Mouse (Mus musculus) hindbrain, postnatal 0 days (tissue): ENCODE results near the gene Gm49380. TPM values are rescaled to one million over a fixed set of nuclear protein-coding genes. Genes with fewer than 3 reads are reported as not detected.
"Not testable (repeated sequence)": the region's sequence is repeated elsewhere in the genome, so short reads cannot be mapped to it uniquely, and the experiment has no call there.

ENCODE experiments used
- ATAC-seq: fragments of 200-750 bp; cut with Nextera tagmentation; 2 replicates; pipeline ENCODE4 v1.8.0; 2017; ENCODE audit warnings: mild to moderate bottlenecking, moderate TSS enrichment, moderate library complexity
- DNase-seq: peaks from one replicate; pipeline ENCODE4 v3.0.0-alpha.2; 2015; ENCODE audit warnings: low spot score
- H3K27ac ChIP-seq: fragments of 300-500 bp; sonication (generic); 2 replicates; pipeline ENCODE4 v1.5.1; 2014; ENCODE audit warnings: mild to moderate bottlenecking
- H3K27me3 ChIP-seq: fragments of 300-500 bp; sonication (generic); 2 replicates; pipeline ENCODE4 v1.6.1; 2014; ENCODE audit warnings: low read length, mixed read lengths; ENCODE audit not compliant: insufficient read depth
- H3K36me3 ChIP-seq: fragments of 300-500 bp; sonication (generic); 2 replicates; pipeline ENCODE4 v1.6.1; 2014; ENCODE audit warnings: low read length, mixed read lengths; ENCODE audit not compliant: insufficient read depth
- H3K4me1 ChIP-seq: fragments of 300-500 bp; sonication (generic); 2 replicates; pipeline ENCODE4 v1.6.1; 2014; ENCODE audit warnings: antibody characterized with exemption, low read length, mixed read lengths; ENCODE audit not compliant: insufficient read depth
- H3K4me2 ChIP-seq: fragments of 300-500 bp; sonication (generic); 2 replicates; pipeline ENCODE4 v1.6.1; 2014; ENCODE audit warnings: low read depth, mild to moderate bottlenecking, low read length, moderate library complexity, mixed read lengths
- H3K4me3 ChIP-seq: fragments of 300-500 bp; sonication (generic); 2 replicates; pipeline ENCODE4 v1.5.1; 2014; ENCODE audit warnings: low read length
- H3K9ac ChIP-seq: fragments of 300-500 bp; sonication (generic); replicated peaks from 2 replicates; pipeline ENCODE4 v1.6.1; 2014; ENCODE audit warnings: mild to moderate bottlenecking, low read length, moderate library complexity, mixed read lengths
- H3K9me3 ChIP-seq: fragments of 300-500 bp; sonication (generic); 2 replicates; pipeline ENCODE4 v1.6.1; 2016; ENCODE audit warnings: low read length, mixed read lengths
- CTCF ChIP-seq: IDR thresholded peaks from 2 replicates; pipeline ENCODE4 v1.5.1; 2016; ENCODE audit warnings: antibody characterized with exemption, control low read depth, low read depth
- WGBS: fragments of 180-500 bp; shearing (Covaris S2); extraction: QIAGEN DNeasy Blood & Tissue Kit; methylation state at CpG from one replicate; pipeline ENCODE4 v1.1.7; 2014; 5-methylcytosine and 5-hydroxymethylcytosine counted together
- polyA plus RNA-seq: library from polyadenylated mRNA; unstranded; fragments of >200 nt; fragmentation: Nextera tagmentation; extraction: Ambion mirVana; gene quantifications from 2 replicates; pipeline ENCODE4 v1.2.1, GENCODE M21; 2015
- total RNA-seq: library from RNA; depleted of rRNA; stranded (reverse); fragments of >200 nt; gene quantifications from 2 replicates; pipeline ENCODE4 v1.2.3, GENCODE M21; 2014

Gene Gm49380
- total and polyA plus RNA-seq, 2 experiments from 2014 or later: not detected

- 88% methylated on average over 2 of the region's 2 CpGs for WGBS
- Histone ChIP-seq H3K9me3 (no peaks in the 10 kb centered on the region), H3K4me3 (no peak overlapping the region), H3K4me2 (no peak overlapping the region), H3K27me3 (no peaks in the 10 kb centered on the region), H3K36me3 (no peaks in the 10 kb centered on the region), H3K27ac (no peak overlapping the region), H3K9ac (no peak overlapping the region), H3K4me1 (peaks cover 9% of the 10 kb centered on the region; the same call in 1 of the 2 replicates)
- no peak for ATAC-seq
- no peak for DNase-seq
- no peak for TF ChIP-seq CTCF
Measured at GRCm38 (mm10) chr9:44114453-44114852, 1.2 kb upstream of the Gm49380 start.

GRCm38 (mm10) chr9:44111909-44112308, 1.4 kb downstream of the Gm49380 start:
- H3K4me1 ChIP-seq: peaks cover 28% of the 10 kb centered on the region
- ATAC-seq, H3K4me3 ChIP-seq, DNase-seq, H3K9ac ChIP-seq, H3K4me2 ChIP-seq, H3K27me3 ChIP-seq, H3K36me3 ChIP-seq, H3K27ac ChIP-seq, H3K9me3 ChIP-seq: not testable (repeated sequence)
- 58% methylated on average over 10 of the region's 12 CpGs for WGBS

DNA sequence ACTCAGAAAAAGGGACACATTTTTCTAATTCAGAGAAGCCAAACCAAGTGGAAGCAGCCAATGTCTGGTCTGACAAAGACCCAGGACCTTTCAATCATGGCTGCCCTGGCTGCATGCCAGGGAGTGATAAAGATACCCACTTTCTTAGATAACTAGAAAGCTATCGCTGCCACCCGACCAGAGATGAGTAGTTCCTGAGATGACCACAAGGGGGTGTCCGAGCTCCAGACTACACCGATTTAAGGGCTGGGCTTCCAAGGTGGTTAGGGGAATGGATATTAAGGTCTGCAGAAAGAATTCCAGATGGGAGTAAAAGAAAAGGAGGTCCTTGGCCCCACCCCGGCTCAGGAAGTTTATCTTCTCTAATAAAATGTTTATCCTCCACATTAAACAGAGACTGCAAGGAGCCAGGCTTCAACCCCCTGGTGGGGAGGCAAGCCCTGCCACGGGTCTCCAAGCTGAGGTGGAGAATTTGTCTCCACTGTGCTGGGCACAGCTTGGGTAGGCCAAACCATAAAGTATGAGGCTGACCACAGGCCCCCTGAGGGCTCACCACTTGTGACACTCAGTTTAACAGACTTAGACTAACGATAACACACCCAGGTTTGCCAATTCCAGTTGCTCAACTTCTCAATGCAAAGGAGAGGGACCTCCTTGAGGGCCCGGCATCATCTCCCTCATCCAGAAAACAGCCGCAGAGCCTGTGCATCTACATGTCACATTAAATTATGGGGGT, 3.8 kb downstream of the Gm49380 start:
- 34% methylated on average over 9 of the region's 9 CpGs for WGBS
- Histone ChIP-seq H3K4me1 (peaks cover 39% of the 10 kb centered on the region), H3K27me3 (no peaks in the 10 kb centered on the region), H3K27ac (no peak overlapping the region), H3K36me3 (no peaks in the 10 kb centered on the region), H3K9me3 (no peaks in the 10 kb centered on the region), H3K4me2 (peak overlapping the region; percentile 44), H3K4me3 (no peak overlapping the region), H3K9ac (no peak overlapping the region)
- DNase-seq: peak; percentile 84
- no peak for ATAC-seq
- TF ChIP-seq CTCF: peak; percentile 81

GRCm38 (mm10) chr9:44108269-44109055, 4.8 kb downstream of the Gm49380 start:
- Histone ChIP-seq H3K9ac (peak overlapping the region; percentile 9; the same call in 1 of the 2 replicates), H3K4me1 (peaks cover 39% of the 10 kb centered on the region), H3K4me3 (0 out of 2 replicates have a peak overlapping the region, but pooled peaks have one; percentile 13), H3K27me3 (no peaks in the 10 kb centered on the region), H3K36me3 (no peaks in the 10 kb centered on the region), H3K9me3 (no peaks in the 10 kb centered on the region), H3K27ac (peak overlapping the region; percentile 78; the same call in 1 of the 2 replicates), H3K4me2 (peak overlapping the region; percentile 44)
- no peak for DNase-seq
- no peak for ATAC-seq
- WGBS: 71% methylated on average over 31 of the region's 31 CpGs
- TF ChIP-seq CTCF: no peak

GRCm38 (mm10) chr9:44107557-44108179, 5.6 kb downstream of the Gm49380 start:
- Histone ChIP-seq H3K4me2 (peak overlapping the region; percentile 44), H3K36me3 (no peaks in the 10 kb centered on the region), H3K27ac (peak overlapping the region; percentile 78), H3K9ac (no peak overlapping the region; the same call in 1 of the 2 replicates), H3K27me3 (no peaks in the 10 kb centered on the region), H3K4me1 (peaks cover 39% of the 10 kb centered on the region), H3K9me3 (no peaks in the 10 kb centered on the region), H3K4me3 (peak overlapping the region; percentile 13; the same call in 1 of the 2 replicates)
- DNase-seq: peak; percentile 67
- ATAC-seq: peak; percentile 50
- TF ChIP-seq CTCF: peak; percentile 59
- WGBS: 27% methylated on average over 25 of the region's 25 CpGs

DNA sequence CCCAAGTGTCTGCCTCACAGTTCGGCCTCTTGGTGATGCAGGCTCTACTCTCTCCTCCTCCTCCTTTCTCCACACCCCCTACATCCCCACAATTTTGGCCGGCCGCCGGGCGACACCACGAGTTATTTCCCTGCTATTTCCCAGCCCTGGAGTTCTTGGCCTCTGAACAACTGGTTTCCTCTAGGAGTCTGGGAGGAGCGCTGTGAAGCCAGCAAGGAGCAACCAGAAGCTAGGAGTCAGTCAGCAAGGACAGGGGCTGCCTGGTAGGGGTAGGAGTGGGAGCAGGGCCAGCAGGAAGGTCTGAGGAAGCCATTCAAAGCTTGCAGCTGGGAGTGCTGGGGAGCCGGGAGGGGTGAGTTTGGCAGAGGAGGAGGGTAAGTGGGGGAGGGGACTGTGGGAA, 6.2 kb downstream of the Gm49380 start, which contains the start of gene C1qtnf5:
C1qtnf5 (plus strand) TSS at position 136 of the 400 bp plus-strand sequence.
- Histone ChIP-seq H3K27me3 (no peaks in the 10 kb centered on the region), H3K9ac (no peak within 1 kb of the TSS; the same call in 1 of the 2 replicates), H3K4me3 (peak within 1 kb of the TSS; percentile 13; the same call in 1 of the 2 replicates), H3K36me3 (no peaks in the 10 kb centered on the region), H3K27ac (peak within 1 kb of the TSS; percentile 78), H3K9me3 (no peaks in the 10 kb centered on the region), H3K4me2 (peak within 1 kb of the TSS; percentile 44), H3K4me1 (peaks cover 39% of the 10 kb centered on the region)
- ATAC-seq (peak; percentile 83), DNase-seq (peak; percentile 81)
- WGBS: 16% methylated on average over 8 of the region's 8 CpGs
- no peak; the same call in 1 of the 2 replicates for TF ChIP-seq CTCF
